8 mouse cellular contexts compared by ENCODE assay signal in genomic region chr2:71388951-71389763, GRCm38 (mm10). TPM values are rescaled to one million over a fixed set of nuclear protein-coding genes. Genes with fewer than 3 reads are reported as not detected.
DNase-seq lines count a peak whose midpoint lies in the region; ATAC-seq and TF ChIP-seq lines count a peak whose summit lies in the region.

TSS of gene Hat1 (plus strand) at chr2:71388958.

- TF ChIP-seq POLR2A in bone marrow macrophage, adult 2 months (IDR thresholded peaks at IDR 0.05; ENCODE audit: borderline replicate concordance, low read depth, low read length), result no peak
- peak; percentile 66 for TF ChIP-seq POLR2A in embryonic fibroblast, embryonic 13.5 days (IDR thresholded peaks at IDR 0.05; ENCODE audit: low read depth, low read length)

- TF ChIP-seq CTCF in bone marrow macrophage, adult 2 months (IDR thresholded peaks at IDR 0.05; ENCODE audit: low read depth, low read length), result no peak
- no peak for TF ChIP-seq CTCF in embryonic fibroblast, embryonic 13.5 days (IDR thresholded peaks at IDR 0.05; ENCODE audit: borderline replicate concordance, insufficient read depth, low read length)

- peak within 1 kb of the TSS; percentile 77 for H3K4me2 ChIP-seq in kidney, embryonic 15.5 days

- H3K4me3 ChIP-seq in bone marrow macrophage, adult 2 months (ENCODE audit: insufficient read depth, low read length), result peak within 1 kb of the TSS; percentile 86
- peak within 1 kb of the TSS; percentile 81 for H3K4me3 ChIP-seq in embryonic fibroblast, embryonic 13.5 days (ENCODE audit: insufficient read depth, low read length)
- H3K4me3 ChIP-seq in heart, embryonic 10.5 days, result peak within 1 kb of the TSS; percentile 96
- peak within 1 kb of the TSS; percentile 91 for H3K4me3 ChIP-seq in kidney, embryonic 15.5 days (replicated peaks)

- no peaks in the 10 kb centered on the region for H3K9me3 ChIP-seq in heart, embryonic 10.5 days
- H3K9me3 ChIP-seq in kidney, embryonic 15.5 days (replicated peaks), result no peaks in the 10 kb centered on the region

- H3K27ac ChIP-seq in bone marrow macrophage, adult 2 months (ENCODE audit: insufficient read depth, low read depth, low read length), result peak within 1 kb of the TSS; percentile 41
- 0 out of 2 replicates have a peak within 1 kb of the TSS, but pooled peaks have one; percentile 6 for H3K27ac ChIP-seq in embryonic fibroblast, embryonic 13.5 days (ENCODE audit: insufficient read depth, low read length)
- peak within 1 kb of the TSS; percentile 93 for H3K27ac ChIP-seq in heart, embryonic 10.5 days
- peak within 1 kb of the TSS; percentile 89 for H3K27ac ChIP-seq in kidney, embryonic 15.5 days

- H3K9ac ChIP-seq in kidney, embryonic 15.5 days, result peak within 1 kb of the TSS; percentile 86

- peaks cover 27% of the 10 kb centered on the region for H3K36me3 ChIP-seq in heart, embryonic 10.5 days
- H3K36me3 ChIP-seq in kidney, embryonic 15.5 days, result peaks cover 18% of the 10 kb centered on the region

- no peaks in the 10 kb centered on the region for H3K27me3 ChIP-seq in heart, embryonic 10.5 days (ENCODE audit: insufficient read depth, poor library complexity, severe bottlenecking)
- no peaks in the 10 kb centered on the region for H3K27me3 ChIP-seq in kidney, embryonic 15.5 days

- DNase-seq in A20 (ENCODE audit: low read depth, low spot score), result peak; percentile 98
- peak; percentile 99 for DNase-seq in heart, embryonic 10.5 days (ENCODE audit: low spot score)
- peak; percentile 97 for DNase-seq in liver
- DNase-seq in spleen, postnatal 4 days (ENCODE audit: low spot score in 2 of 2), result peak; percentile 94 to 98

- WGBS in heart, embryonic 10.5 days, result under 1% methylated on average over 66 of the region's 66 CpGs
- WGBS in kidney, embryonic 15.5 days, result under 1% methylated on average over 53 of the region's 66 CpGs

- peak; percentile 99 for ATAC-seq in kidney, embryonic 15.5 days (replicated peaks; ENCODE audit: low FRiP score)
- ATAC-seq in monocyte, adult 5-6 weeks (replicated peaks; ENCODE audit: insufficient number of reproducible peaks, low FRiP score, low TSS enrichment, poor library complexity, severe bottlenecking), result peak; percentile 99

- no peaks in the 10 kb centered on the region for H3K4me1 ChIP-seq in bone marrow macrophage, adult 2 months (ENCODE audit: control insufficient read depth, insufficient read depth, low read length)
- no peaks in the 10 kb centered on the region for H3K4me1 ChIP-seq in embryonic fibroblast, embryonic 13.5 days (ENCODE audit: control insufficient read depth, insufficient read depth, low read length)
- H3K4me1 ChIP-seq in heart, embryonic 10.5 days, result peaks cover 5% of the 10 kb centered on the region
- peaks cover 11% of the 10 kb centered on the region for H3K4me1 ChIP-seq in kidney, embryonic 15.5 days

RNA-seq across cellular contexts. Expression of gene Hat1, which starts in this region (rescaled TPM):
- polyA plus RNA-seq in bone marrow macrophage, adult 2 months (2012; ENCODE audit: insufficient read depth, insufficient read length, missing spikeins), result 44.3 and 47.5 TPM in 2 replicates
- 52.7 and 66.2 TPM in 2 replicates for polyA plus RNA-seq in embryonic fibroblast, embryonic 13.5 days (2011; ENCODE audit: insufficient read length, low read depth, missing spikeins)
- polyA plus RNA-seq in heart, embryonic 10.5 days (2016; fragmentation: Nextera tagmentation; extraction: Ambion mirVana), result 161 and 182 TPM in 2 replicates
- 138 and 149 TPM in 2 replicates for polyA plus RNA-seq in kidney, embryonic 15.5 days (2015; fragmentation: Nextera tagmentation; extraction: Ambion mirVana)
- total RNA-seq in monocyte, adult 5-6 weeks (2017), result 67.0 to 78.5 TPM (median 73.6 TPM) in 3 replicates

Comparison
In these comparisons a context has a peak if more than half of its experiments do, and no peak if none do; other contexts are left out.
1. Peak in every context shown above with its lines: DNase-seq, ATAC-seq, H3K4me3 ChIP-seq and H3K27ac ChIP-seq.
2. H3K27ac ChIP-seq: peak in every context shown above with its lines; median percentile 93 in heart, embryonic 10.5 days; 89 in kidney, embryonic 15.5 days; 41 in bone marrow macrophage, adult 2 months; 6 in embryonic fibroblast, embryonic 13.5 days.